Mouse (Mus musculus): ENCODE measurements at regions not wholly inside any gene's neighbourhood (a gene's known extent, or its start where the extent isn't known, plus 50 kb on each side); places are given as distances from the start of the nearest gene placed in this dataset.
A peak's percentile ranks its signal among the peaks of the same experiment; 100 is the strongest.

GRCm38 (mm10) chr7:36328141-36328540 is 369.8 kb upstream of the Tshz3 start:
- DNase-seq (ENCODE audit: low spot score) = no peak
- H3K9me3 ChIP-seq (ENCODE audit: control insufficient read depth, low read length) = no peaks in the 10 kb centered on the region; the same call in 1 of the 2 replicates
- no peak overlapping the region for H3K4me3 ChIP-seq (ENCODE audit: low read depth, low read length)
- H3K9ac ChIP-seq (ENCODE audit: low read length) = no peak overlapping the region
- H3K4me1 ChIP-seq (replicated peaks; ENCODE audit: control insufficient read depth, insufficient read depth) = no peaks in the 10 kb centered on the region
- TF ChIP-seq CTCF (IDR thresholded peaks at IDR 0.05; ENCODE audit: low read depth) (no peak), EP300 (optimal IDR thresholded peaks at IDR 0.05) (no peak)
- H3K27me3 ChIP-seq (ENCODE audit: control insufficient read depth, insufficient read depth, low read length) = no peaks in the 10 kb centered on the region
- no peaks in the 10 kb centered on the region for H3K36me3 ChIP-seq (ENCODE audit: control insufficient read depth, insufficient read depth, low read length)
- H3K4me2 ChIP-seq (replicated peaks; ENCODE audit: low read depth) = no peak overlapping the region
- no peak for ATAC-seq (ENCODE audit: low FRiP score, low TSS enrichment)
- H3K27ac ChIP-seq (replicated peaks) = no peak overlapping the region
- 77% methylated on average over 2 of the region's 2 CpGs for WGBS

- Histone ChIP-seq H3K27me3 (ENCODE audit: control insufficient read depth, insufficient read depth, low read length) (no peaks in the 10 kb centered on the region), H3K9me3 (ENCODE audit: control insufficient read depth, low read length) (no peaks in the 10 kb centered on the region; the same call in 1 of the 2 replicates), H3K36me3 (ENCODE audit: control insufficient read depth, insufficient read depth, low read length) (no peaks in the 10 kb centered on the region), H3K4me2 (replicated peaks; ENCODE audit: low read depth) (no peak overlapping the region), H3K4me3 (ENCODE audit: low read depth, low read length) (no peak overlapping the region), H3K9ac (ENCODE audit: low read length) (no peak overlapping the region), H3K27ac (replicated peaks) (no peak overlapping the region), H3K4me1 (replicated peaks; ENCODE audit: control insufficient read depth, insufficient read depth) (no peaks in the 10 kb centered on the region)
- DNase-seq (ENCODE audit: low spot score) (no peak), ATAC-seq (ENCODE audit: low FRiP score, low TSS enrichment) (peak; percentile 38; the same call in 1 of the 2 replicates)
- TF ChIP-seq CTCF (IDR thresholded peaks at IDR 0.05; ENCODE audit: low read depth) (no peak), EP300 (optimal IDR thresholded peaks at IDR 0.05) (no peak)
- 37% methylated on average over 1 of the region's 1 CpGs for WGBS
Measured at GRCm38 (mm10) chr7:36324035-36324434, 373.9 kb upstream of the Tshz3 start.

GRCm38 (mm10) chr7:36322181-36322580 is 375.7 kb upstream of the Tshz3 start:
- H3K4me2 ChIP-seq (replicated peaks; ENCODE audit: low read depth) = no peak overlapping the region
- DNase-seq (ENCODE audit: low spot score) = no peak
- peaks cover 4% of the 10 kb centered on the region; the same call in 1 of the 2 replicates for H3K4me1 ChIP-seq (replicated peaks; ENCODE audit: control insufficient read depth, insufficient read depth)
- no peak overlapping the region for H3K4me3 ChIP-seq (ENCODE audit: low read depth, low read length)
- no peaks in the 10 kb centered on the region for H3K36me3 ChIP-seq (ENCODE audit: control insufficient read depth, insufficient read depth, low read length)
- H3K9ac ChIP-seq (ENCODE audit: low read length) = no peak overlapping the region
- H3K9me3 ChIP-seq (ENCODE audit: control insufficient read depth, low read length) = no peaks in the 10 kb centered on the region; the same call in 1 of the 2 replicates
- ATAC-seq (ENCODE audit: low FRiP score, low TSS enrichment) = no peak
- TF ChIP-seq EP300 (optimal IDR thresholded peaks at IDR 0.05) (no peak), CTCF (IDR thresholded peaks at IDR 0.05; ENCODE audit: low read depth) (no peak)
- WGBS = 47% methylated on average over 4 of the region's 4 CpGs
- no peaks in the 10 kb centered on the region for H3K27me3 ChIP-seq (ENCODE audit: control insufficient read depth, insufficient read depth, low read length)
- H3K27ac ChIP-seq (replicated peaks) = no peak overlapping the region

- DNase-seq (ENCODE audit: low spot score) (no peak), ATAC-seq (ENCODE audit: low FRiP score, low TSS enrichment) (no peak)
- Histone ChIP-seq H3K27me3 (ENCODE audit: control insufficient read depth, insufficient read depth, low read length) (no peaks in the 10 kb centered on the region), H3K4me3 (ENCODE audit: low read depth, low read length) (no peak overlapping the region), H3K36me3 (ENCODE audit: control insufficient read depth, insufficient read depth, low read length) (no peaks in the 10 kb centered on the region), H3K9ac (ENCODE audit: low read length) (no peak overlapping the region), H3K4me2 (replicated peaks; ENCODE audit: low read depth) (no peak overlapping the region), H3K27ac (replicated peaks) (no peak overlapping the region; the same call in 1 of the 2 replicates), H3K4me1 (replicated peaks; ENCODE audit: control insufficient read depth, insufficient read depth) (peaks cover 5% of the 10 kb centered on the region; the same call in 1 of the 2 replicates), H3K9me3 (ENCODE audit: control insufficient read depth, low read length) (no peaks in the 10 kb centered on the region)
- TF ChIP-seq CTCF (IDR thresholded peaks at IDR 0.05; ENCODE audit: low read depth) (peak; percentile 23; the same call in 1 of the 2 replicates), EP300 (optimal IDR thresholded peaks at IDR 0.05) (no peak)
- 23% methylated on average over 3 of the region's 3 CpGs for WGBS
Measured at GRCm38 (mm10) chr7:36317466-36318212, 380.3 kb upstream of the Tshz3 start.

- WGBS = 92% methylated on average over 1 of the region's 1 CpGs
- no peak for ATAC-seq (ENCODE audit: low FRiP score, low TSS enrichment)
- no peak overlapping the region for H3K27ac ChIP-seq (replicated peaks)
- no peak for DNase-seq (ENCODE audit: low spot score)
- H3K36me3 ChIP-seq (ENCODE audit: control insufficient read depth, insufficient read depth, low read length) = no peaks in the 10 kb centered on the region
- no peak for TF ChIP-seq CTCF (IDR thresholded peaks at IDR 0.05; ENCODE audit: low read depth)
- TF ChIP-seq EP300 (optimal IDR thresholded peaks at IDR 0.05) = no peak
- H3K4me2 ChIP-seq (replicated peaks; ENCODE audit: low read depth) = no peak overlapping the region
- no peaks in the 10 kb centered on the region for H3K27me3 ChIP-seq (ENCODE audit: control insufficient read depth, insufficient read depth, low read length)
- H3K4me1 ChIP-seq (replicated peaks; ENCODE audit: control insufficient read depth, insufficient read depth) = peaks cover 5% of the 10 kb centered on the region; the same call in 1 of the 2 replicates
- no peaks in the 10 kb centered on the region for H3K9me3 ChIP-seq (ENCODE audit: control insufficient read depth, low read length)
- no peak overlapping the region for H3K9ac ChIP-seq (ENCODE audit: low read length)
- no peak overlapping the region for H3K4me3 ChIP-seq (ENCODE audit: low read depth, low read length)
Measured at GRCm38 (mm10) chr7:36313751-36314150, 384.2 kb upstream of the Tshz3 start.
